Mouse (Mus musculus) T-helper 1 cell (primary cell): ENCODE measurements around the gene Rnf186.

ENCODE experiments used
- in situ Hi-C: fragments of 300-600 bp; cut with MboI, MseI; formaldehyde crosslinking; loops from one replicate; pipeline ENCODE4 v1.15.1; 2025; ENCODE audit warnings: high pct_unique_total_duplicates

Rnf186 gene

GRCm38 (mm10) chr4:139007981-139008536 is 41.1 kb downstream of the Rnf186 start:
- in situ Hi-C loops = no loop called here

DNA sequence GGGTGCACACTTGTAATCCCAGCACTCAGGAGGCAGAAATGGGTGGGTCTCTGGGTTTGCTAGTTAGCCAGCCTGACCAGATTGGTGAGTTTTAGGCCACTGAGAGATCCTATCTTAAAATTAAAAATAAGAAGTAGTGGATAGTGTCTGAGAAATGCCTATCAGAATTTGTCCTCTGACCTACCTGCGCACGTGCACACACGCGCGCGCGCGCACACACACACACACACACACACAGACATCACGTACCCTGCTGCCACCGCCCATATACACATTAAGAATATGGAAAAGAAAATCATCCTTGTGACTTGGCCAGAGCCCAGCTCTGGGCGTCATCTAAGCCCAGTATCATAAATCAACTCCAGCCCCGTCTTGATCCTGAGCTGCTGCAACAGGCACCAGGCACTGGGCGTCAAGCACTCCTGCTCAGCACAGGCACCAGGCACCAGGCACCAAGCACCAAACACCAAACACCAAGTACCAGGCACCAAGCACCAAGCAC is 44.3 kb downstream of the Rnf186 start:
- in situ Hi-C loops = loop anchor here (5.0 kb wide), 1 partner anchor 89 kb away; no protein-coding TSS in a partner anchor

- in situ Hi-C loops = loop anchor here (5.0 kb wide), 1 partner anchor 91 kb away; no protein-coding TSS in a partner anchor
These were observed 46.4 kb downstream of the Rnf186 start for GRCm38 (mm10) chr4:139013281-139013680.

GRCm38 (mm10) chr4:139014793-139015192 is 47.9 kb downstream of the Rnf186 start:
- in situ Hi-C loops = loop anchor here (5.0 kb wide), 1 partner anchor 92 kb away; no protein-coding TSS in a partner anchor
